Mouse (Mus musculus) limb, embryonic 10.5 days (tissue): ENCODE measurements around the gene 9230102O04Rik. TPM values are rescaled to one million over a fixed set of nuclear protein-coding genes. Genes with fewer than 3 reads are reported as not detected.
A peak's percentile ranks its signal among the peaks of the same experiment; 100 is the strongest.

Source experiments
- DNase-seq: peaks from one replicate; pipeline ENCODE4 v3.0.0-alpha.2; 2017; ENCODE audit warnings: low spot score
- H3K27ac ChIP-seq: fragments of 300-500 bp; sonication (generic); 2 replicates; pipeline ENCODE4 v1.5.1; 2016; ENCODE audit warnings: mild to moderate bottlenecking
- H3K27me3 ChIP-seq: fragments of 300-500 bp; sonication (generic); 2 replicates; pipeline ENCODE4 v1.6.1; 2016; ENCODE audit warnings: low read depth, mild to moderate bottlenecking; ENCODE audit not compliant: poor library complexity, severe bottlenecking
- H3K36me3 ChIP-seq: fragments of 300-500 bp; sonication (generic); 2 replicates; pipeline ENCODE4 v1.6.1; 2016; ENCODE audit warnings: mild to moderate bottlenecking, moderate library complexity
- H3K4me1 ChIP-seq: fragments of 300-500 bp; sonication (generic); 2 replicates; pipeline ENCODE4 v1.6.1; 2016
- H3K4me3 ChIP-seq: fragments of 300-500 bp; sonication (generic); 2 replicates; pipeline ENCODE4 v1.5.1; 2016; ENCODE audit warnings: mild to moderate bottlenecking, moderate library complexity
- H3K9me3 ChIP-seq: fragments of 300-500 bp; sonication (generic); replicated peaks from 2 replicates; pipeline ENCODE4 v1.6.1; 2016; ENCODE audit warnings: mild to moderate bottlenecking
- WGBS: fragments of 180-500 bp; shearing (Covaris S2); methylation state at CpG from one replicate; pipeline ENCODE4 v1.1.7; 2016; 5-methylcytosine and 5-hydroxymethylcytosine counted together
- polyA plus RNA-seq: library from polyadenylated mRNA; unstranded; fragments of >200 nt; fragmentation: Nextera tagmentation; extraction: Ambion mirVana; gene quantifications from 2 replicates; pipeline ENCODE4 v1.2.1, GENCODE M21; 2016

The 9230102O04Rik gene
- polyA plus RNA-seq, 1 experiment from 2014 or later, result 0.39 TPM

DNA sequence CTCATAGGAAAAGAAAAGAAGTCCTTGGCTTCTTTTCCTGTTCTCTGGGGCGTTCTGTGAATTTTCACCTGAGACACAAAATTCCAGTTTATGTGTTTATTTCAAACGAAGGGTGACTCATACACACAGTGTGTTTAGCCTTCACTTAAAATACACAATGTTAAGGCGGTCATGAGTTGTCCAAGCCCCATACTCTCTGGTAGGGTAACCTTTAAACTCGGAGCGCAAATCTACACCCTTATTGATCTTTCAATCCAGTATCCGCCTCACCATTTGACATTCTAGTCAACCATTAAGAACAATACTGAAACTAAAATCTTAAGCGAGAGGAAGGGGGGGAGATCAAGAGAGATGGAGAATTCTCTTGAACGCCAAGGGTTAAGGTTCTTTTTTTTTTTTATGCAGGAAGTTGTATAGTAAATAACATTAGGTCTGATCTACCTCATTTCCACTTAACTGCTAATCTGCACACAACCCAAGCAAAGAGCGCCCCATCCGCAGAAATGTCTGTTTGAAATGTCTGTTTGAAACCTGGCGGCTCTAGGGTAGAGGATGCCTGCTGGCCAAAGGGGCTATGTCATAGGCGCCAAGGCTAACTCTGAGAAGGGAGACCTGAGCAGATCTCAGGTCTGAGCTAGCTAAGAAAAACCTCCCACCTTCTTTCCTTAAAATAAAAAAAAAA, 13.5 kb downstream of the 9230102O04Rik start:
- Histone ChIP-seq H3K27ac (no peak overlapping the region), H3K4me3 (no peak overlapping the region), H3K27me3 (peaks cover 89% of the 10 kb centered on the region), H3K9me3 (no peaks in the 10 kb centered on the region), H3K36me3 (no peaks in the 10 kb centered on the region), H3K4me1 (peaks cover 55% of the 10 kb centered on the region)
- peak; percentile 41 for DNase-seq
- WGBS, result 6% methylated on average over 12 of the region's 12 CpGs

DNA sequence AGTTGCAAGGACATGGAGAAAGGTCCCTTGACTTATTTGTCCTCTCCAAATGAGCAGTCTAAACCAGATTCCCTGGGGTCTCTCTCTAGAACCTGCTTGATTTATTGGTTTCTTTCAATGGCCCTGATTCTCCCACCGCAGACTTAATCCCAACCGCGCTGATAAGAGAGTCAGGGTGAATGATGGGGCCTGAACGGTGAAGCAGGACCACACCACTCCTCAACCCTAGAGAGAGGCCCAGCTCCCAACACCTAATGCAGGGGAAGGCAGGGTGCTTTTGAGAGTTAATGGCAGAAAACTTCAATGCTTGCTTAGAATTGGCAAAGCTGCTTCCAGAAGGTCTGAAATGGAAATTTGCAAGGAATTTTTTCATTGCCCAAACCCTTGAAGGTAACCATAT, 14.1 kb downstream of the 9230102O04Rik start:
- Histone ChIP-seq H3K4me3 (no peak overlapping the region), H3K27ac (no peak overlapping the region), H3K9me3 (no peaks in the 10 kb centered on the region), H3K27me3 (peaks cover 89% of the 10 kb centered on the region), H3K4me1 (peaks cover 49% of the 10 kb centered on the region), H3K36me3 (no peaks in the 10 kb centered on the region)
- WGBS, result 1% methylated on average over 4 of the region's 4 CpGs
- DNase-seq, result peak; percentile 40

DNA sequence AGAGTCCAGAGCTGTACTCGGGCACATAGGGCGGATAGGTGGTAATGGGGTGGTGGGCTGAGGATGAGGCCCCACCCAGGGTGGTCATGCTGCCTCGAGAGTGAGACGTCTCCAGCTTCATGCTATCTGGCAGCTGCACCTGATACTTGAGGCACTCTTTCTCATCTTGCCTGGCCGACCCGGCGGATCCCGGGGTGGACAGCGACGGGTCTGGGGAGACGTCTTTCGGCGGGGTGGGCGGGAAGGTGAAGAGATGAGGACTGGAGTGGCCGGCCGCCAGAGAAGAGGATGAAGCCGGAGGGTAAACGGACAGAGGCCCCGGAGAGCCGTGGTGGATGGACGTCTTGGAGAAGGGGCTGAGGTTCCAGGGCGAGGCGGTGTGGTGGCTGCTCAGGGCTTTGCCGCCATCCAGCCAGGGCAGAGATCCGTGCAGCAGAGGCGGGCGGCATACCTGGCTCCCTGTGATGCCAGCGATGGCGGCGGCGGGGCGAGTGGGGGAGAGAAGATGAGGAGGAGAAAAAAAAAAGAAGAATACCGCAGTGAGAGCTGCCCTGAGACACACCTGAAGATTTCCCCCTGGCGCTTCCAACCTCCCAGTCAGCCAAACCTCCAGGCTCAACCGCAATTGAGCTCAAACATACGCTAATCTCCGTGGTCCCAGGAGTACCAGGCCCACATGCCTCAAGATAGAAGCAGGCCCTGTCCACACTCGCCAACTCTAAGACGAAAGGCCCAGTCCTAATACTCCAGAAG, 14.7 kb downstream of the 9230102O04Rik start:
- peak overlapping the region; percentile 28 for H3K4me3 ChIP-seq
- no peak overlapping the region for H3K27ac ChIP-seq
- peaks cover 89% of the 10 kb centered on the region for H3K27me3 ChIP-seq
- no peaks in the 10 kb centered on the region for H3K36me3 ChIP-seq
- peaks cover 49% of the 10 kb centered on the region for H3K4me1 ChIP-seq
- DNase-seq, result peak; percentile 57
- H3K9me3 ChIP-seq, result no peaks in the 10 kb centered on the region
- WGBS, result 6% methylated on average over 39 of the region's 39 CpGs

DNA sequence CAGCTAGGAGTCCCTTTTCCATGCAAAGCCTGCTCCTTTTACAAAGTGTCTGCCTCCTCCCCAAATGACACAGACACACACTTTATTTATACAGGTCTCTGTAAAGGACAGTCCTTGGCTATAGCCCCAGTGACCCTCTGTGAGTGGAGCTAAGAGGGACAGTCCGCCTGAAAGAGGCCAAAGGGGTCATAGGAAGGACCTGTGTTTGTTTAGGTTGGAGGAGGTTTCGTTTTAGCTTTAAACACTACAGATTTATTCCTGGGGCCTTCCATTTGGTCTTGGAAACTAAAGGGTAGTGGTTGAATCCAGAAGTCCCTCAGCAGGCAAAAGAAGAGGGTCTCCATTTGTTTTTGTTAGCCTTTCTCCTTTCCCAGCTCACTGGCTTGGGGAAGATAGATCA, 15.6 kb downstream of the 9230102O04Rik start:
- H3K36me3 ChIP-seq, result no peaks in the 10 kb centered on the region
- DNase-seq, result peak; percentile 35
- no peak overlapping the region for H3K4me3 ChIP-seq
- H3K9me3 ChIP-seq, result no peaks in the 10 kb centered on the region
- peaks cover 97% of the 10 kb centered on the region for H3K27me3 ChIP-seq
- peaks cover 45% of the 10 kb centered on the region for H3K4me1 ChIP-seq
- 15% methylated on average over 2 of the region's 2 CpGs for WGBS
- H3K27ac ChIP-seq, result no peak overlapping the region

DNA sequence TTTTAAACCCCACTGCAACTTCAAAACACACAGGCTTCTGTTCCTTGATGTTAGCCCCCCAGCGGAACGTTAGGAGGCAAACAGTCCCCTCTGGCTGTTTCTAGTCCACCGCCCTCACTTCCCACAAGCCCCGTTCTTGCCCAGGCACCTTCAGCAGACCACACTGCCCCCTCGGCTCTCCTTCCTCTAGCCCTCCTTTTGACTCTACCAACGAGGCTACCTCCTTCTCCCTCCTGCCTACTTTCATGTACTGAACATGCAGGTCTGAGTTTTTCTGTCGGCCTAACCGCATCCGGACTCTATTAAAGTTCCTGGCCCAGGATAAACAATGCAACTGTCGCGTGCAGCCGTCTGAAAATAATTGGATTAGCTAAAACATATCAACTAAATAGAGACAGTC, 16.7 kb downstream of the 9230102O04Rik start:
- Histone ChIP-seq H3K4me1 (peaks cover 37% of the 10 kb centered on the region), H3K4me3 (peak overlapping the region; percentile 26), H3K27ac (no peak overlapping the region; the same call in 1 of the 2 replicates), H3K36me3 (no peaks in the 10 kb centered on the region), H3K9me3 (no peaks in the 10 kb centered on the region), H3K27me3 (peaks cover 89% of the 10 kb centered on the region)
- peak; percentile 44 for DNase-seq
- WGBS, result 5% methylated on average over 12 of the region's 12 CpGs

DNA sequence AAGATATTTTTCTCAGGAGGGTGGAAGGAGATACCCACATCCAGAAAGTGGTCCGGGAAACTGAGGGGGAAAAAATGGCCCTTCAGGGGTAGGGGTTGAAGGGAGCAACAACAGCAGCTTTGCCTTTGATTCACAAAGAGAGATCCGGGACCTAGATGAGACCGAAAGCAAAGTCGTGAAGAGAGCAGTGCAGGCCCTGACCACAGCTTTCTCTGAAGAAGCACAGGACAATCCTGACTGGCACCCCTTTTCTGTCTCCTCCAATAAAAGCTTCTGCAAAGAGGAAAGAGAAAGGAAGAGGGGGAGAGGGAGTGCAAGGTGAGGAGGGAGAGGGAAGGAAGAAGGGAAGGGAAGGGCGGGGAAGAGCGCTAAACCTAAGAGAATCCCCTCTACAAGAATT, 17.5 kb downstream of the 9230102O04Rik start:
- 26% methylated on average over 6 of the region's 6 CpGs for WGBS
- H3K4me3 ChIP-seq, result no peak overlapping the region
- no peak for DNase-seq

DNA sequence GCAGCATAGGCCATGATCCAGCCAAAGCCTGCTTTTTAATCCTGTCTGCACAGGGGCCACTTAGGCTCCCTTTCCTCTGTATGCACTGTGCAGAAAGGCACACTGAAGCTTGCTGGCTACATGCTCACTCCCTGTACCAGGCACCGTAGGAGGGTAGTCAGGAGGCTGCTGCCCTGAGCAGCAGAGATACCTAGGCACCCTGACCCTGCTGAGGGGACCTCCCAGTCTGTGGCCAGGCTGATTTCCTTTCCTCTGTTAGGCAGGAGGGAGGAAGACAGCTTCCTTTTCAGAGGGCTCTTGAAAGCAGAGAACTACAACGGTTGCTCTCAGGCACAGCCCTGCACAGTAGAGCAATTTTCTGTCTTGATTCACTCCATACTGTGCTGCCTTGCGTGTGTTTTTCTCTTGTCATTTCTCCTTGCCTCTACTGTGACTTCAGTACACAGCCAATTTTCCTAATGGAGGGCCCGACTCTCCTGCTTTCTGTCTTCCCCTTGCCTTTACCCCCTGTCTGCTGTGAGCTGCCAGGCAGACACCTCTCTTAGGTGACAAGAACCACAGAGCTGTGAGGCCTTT, 18.1 kb downstream of the 9230102O04Rik start:
- Histone ChIP-seq H3K27ac (no peak overlapping the region), H3K4me3 (no peak overlapping the region), H3K27me3 (peaks cover 76% of the 10 kb centered on the region), H3K4me1 (peaks cover 27% of the 10 kb centered on the region), H3K36me3 (no peaks in the 10 kb centered on the region), H3K9me3 (no peaks in the 10 kb centered on the region)
- WGBS, result 25% methylated on average over 4 of the region's 4 CpGs
- no peak for DNase-seq

More for the DNA sequence above, 17.5 kb downstream of the 9230102O04Rik start:
- Histone ChIP-seq H3K27ac (no peak overlapping the region), H3K9me3 (no peaks in the 10 kb centered on the region), H3K36me3 (no peaks in the 10 kb centered on the region), H3K4me1 (peaks cover 29% of the 10 kb centered on the region), H3K27me3 (peaks cover 82% of the 10 kb centered on the region)

DNA sequence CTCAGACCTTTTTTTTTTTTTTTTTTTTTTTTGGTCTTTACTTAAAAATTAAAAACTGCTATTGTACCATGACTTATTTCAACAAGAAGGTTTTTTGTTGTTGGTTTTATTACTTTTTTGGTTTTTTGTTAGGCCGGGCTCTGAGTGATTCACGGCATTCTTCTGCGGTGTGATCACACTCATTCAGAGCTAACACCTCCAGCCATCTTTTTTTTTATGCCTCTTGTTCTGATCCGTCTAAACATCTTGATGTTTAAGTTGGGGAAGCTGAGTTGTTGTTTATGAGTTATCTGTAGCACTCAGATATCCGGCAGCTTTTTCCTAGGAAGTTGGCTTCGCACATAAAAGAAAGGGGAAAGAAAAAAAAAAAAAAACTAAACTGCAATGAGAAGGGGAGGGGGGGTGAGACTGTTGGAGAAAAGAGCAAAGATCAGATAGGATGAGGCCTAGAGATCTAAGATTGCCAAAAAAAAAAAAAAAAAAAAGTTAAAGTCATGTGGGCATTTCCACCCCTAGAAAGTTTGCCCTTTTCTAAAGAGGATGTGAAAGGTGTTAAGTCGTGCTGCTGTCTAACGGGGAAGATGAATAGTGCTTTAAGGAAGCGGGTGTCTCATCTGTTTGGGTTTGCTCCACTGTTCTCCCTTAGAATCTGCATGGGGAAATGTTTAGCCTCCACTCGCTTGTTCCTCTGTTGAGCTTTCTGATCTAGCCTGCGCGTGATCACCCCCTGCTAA, 22.1 kb downstream of the 9230102O04Rik start:
- H3K27me3 ChIP-seq, result peaks cover 37% of the 10 kb centered on the region
- no peak overlapping the region for H3K4me3 ChIP-seq
- no peak for DNase-seq
- no peak overlapping the region for H3K27ac ChIP-seq
- H3K9me3 ChIP-seq, result no peaks in the 10 kb centered on the region
- peaks cover 11% of the 10 kb centered on the region for H3K4me1 ChIP-seq
- 44% methylated on average over 12 of the region's 12 CpGs for WGBS
- no peaks in the 10 kb centered on the region for H3K36me3 ChIP-seq

DNA sequence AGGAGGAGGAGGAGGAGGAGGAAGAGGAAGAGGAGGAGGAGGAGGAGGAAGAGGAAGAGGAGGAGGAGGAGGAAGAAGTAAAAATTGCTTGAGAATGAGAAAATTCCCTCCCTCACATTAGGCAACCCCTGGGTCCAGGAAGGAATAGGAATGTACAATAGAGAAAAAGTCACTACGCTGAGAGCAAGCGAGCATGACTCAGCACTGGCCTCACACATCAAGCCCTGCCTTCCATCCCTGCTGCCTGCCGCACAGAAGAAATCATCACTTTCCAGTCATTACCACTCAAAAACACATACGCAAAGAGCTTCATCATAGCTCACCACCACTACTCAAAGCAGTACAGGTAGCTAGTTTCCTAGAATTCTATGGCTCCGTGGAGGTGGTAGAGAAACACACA, 28.6 kb downstream of the 9230102O04Rik start:
- H3K27ac ChIP-seq, result no peak overlapping the region
- no peaks in the 10 kb centered on the region for H3K36me3 ChIP-seq
- H3K4me3 ChIP-seq, result no peak overlapping the region
- no peaks in the 10 kb centered on the region for H3K4me1 ChIP-seq
- no peaks in the 10 kb centered on the region for H3K27me3 ChIP-seq
- H3K9me3 ChIP-seq, result no peaks in the 10 kb centered on the region
- WGBS, result 88% methylated on average over 5 of the region's 5 CpGs
- DNase-seq, result no peak

DNA sequence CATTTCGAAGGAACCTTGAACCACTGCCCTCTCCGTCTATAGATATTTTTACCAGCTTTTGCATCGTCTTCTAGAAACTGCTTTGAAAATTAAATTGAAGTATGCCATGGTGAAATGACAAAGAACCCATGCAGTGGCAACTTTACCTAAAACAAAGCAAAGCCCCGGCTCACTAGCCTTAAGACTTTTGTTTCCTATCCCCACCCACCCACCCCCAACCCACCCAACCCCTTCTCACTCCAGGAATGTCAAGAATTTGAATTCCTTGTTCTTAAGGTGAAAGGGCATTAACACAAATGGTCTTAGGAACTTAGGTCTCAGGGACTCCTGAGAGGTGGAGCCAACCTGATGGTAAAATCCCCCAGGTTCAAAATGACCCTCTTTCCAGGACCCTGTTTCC, 33.5 kb downstream of the 9230102O04Rik start:
- H3K4me1 ChIP-seq, result peaks cover 6% of the 10 kb centered on the region

DNA sequence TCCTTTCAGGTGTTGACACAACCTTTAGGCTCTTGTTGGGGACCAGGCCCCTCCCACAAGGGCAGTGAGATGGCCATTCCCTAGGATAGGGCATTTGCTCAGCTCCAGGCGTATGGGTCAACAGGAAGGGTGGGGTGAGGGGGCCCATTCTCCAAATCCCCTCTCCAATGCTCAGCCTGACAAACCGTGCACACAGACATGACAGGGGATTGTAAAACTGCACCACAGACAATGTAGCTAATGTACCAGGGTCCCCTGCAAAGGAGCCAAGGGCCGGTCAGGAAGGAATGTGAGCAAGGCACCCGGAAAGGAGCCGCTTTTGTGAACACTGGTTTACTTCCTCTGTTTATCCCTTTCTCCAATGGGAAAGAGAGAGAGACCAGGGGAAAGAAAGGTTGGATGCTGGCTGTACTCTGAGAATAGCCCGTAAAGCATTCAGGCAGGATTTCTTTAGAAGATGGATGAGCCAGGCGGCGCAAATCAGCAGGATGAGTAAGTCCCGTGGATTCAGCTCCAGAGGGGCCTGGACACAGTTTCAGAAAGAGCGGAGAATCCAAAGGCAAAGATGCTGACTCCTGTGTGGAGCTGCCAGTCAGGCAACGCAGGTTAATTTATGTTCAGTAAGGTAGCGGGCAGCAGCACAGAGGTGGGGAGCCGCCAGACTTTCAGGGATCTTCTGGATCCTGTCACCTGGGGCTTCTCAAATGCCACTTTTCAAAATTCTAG, 36.3 kb downstream of the 9230102O04Rik start:
- Histone ChIP-seq H3K36me3 (no peaks in the 10 kb centered on the region), H3K4me1 (peaks cover 6% of the 10 kb centered on the region), H3K27me3 (no peaks in the 10 kb centered on the region), H3K9me3 (no peaks in the 10 kb centered on the region), H3K27ac (no peak overlapping the region), H3K4me3 (no peak overlapping the region)
- DNase-seq, result no peak
- WGBS, result 34% methylated on average over 13 of the region's 13 CpGs

More for the DNA sequence above, 33.5 kb downstream of the 9230102O04Rik start:
- no peaks in the 10 kb centered on the region for H3K27me3 ChIP-seq
- DNase-seq, result no peak
- WGBS, result 52% methylated on average over 4 of the region's 4 CpGs
- no peak overlapping the region for H3K27ac ChIP-seq
- no peak overlapping the region for H3K4me3 ChIP-seq
- no peaks in the 10 kb centered on the region for H3K36me3 ChIP-seq
- no peaks in the 10 kb centered on the region for H3K9me3 ChIP-seq

DNA sequence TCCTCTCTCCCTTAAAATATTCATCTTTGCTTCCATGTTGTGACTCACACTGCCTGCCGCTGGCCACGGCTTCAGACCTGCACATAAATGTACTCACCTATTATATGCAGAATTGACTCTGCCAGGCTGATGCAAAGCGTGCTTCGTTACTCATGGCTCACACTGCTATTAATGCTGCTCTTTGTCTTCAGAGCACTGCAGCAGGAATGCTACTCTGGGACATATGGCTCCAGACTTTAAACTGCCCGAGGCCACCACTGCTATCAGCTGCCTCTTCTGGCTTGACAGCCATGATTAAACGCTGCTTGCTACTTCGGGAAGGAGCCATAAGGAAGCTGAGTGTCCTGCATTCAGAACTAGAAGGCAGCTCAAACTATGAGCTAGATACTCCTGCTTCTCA, 54.1 kb downstream of the 9230102O04Rik start:
- no peaks in the 10 kb centered on the region for H3K9me3 ChIP-seq
- H3K27ac ChIP-seq, result no peak overlapping the region
- no peaks in the 10 kb centered on the region for H3K36me3 ChIP-seq
- DNase-seq, result no peak
- no peaks in the 10 kb centered on the region for H3K27me3 ChIP-seq
- no peaks in the 10 kb centered on the region for H3K4me1 ChIP-seq
- H3K4me3 ChIP-seq, result no peak overlapping the region
- 54% methylated on average over 7 of the region's 7 CpGs for WGBS
